Mouse (Mus musculus) hindbrain, postnatal 0 days (tissue): ENCODE results near the gene Erap1. TPM values are rescaled to one million over a fixed set of nuclear protein-coding genes. Genes with fewer than 3 reads are reported as not detected.
A peak's percentile ranks its signal among the peaks of the same experiment; 100 is the strongest.
"Not testable (repeated sequence)": the region's sequence is repeated elsewhere in the genome, so short reads cannot be mapped to it uniquely, and the experiment has no call there.

ENCODE experiments used
- ATAC-seq: fragments of 200-750 bp; cut with Nextera tagmentation; 2 replicates; pipeline ENCODE4 v1.8.0; 2017; ENCODE audit warnings: mild to moderate bottlenecking, moderate TSS enrichment, moderate library complexity
- DNase-seq: peaks from one replicate; pipeline ENCODE4 v3.0.0-alpha.2; 2015; ENCODE audit warnings: low spot score
- H3K27ac ChIP-seq: fragments of 300-500 bp; sonication (generic); 2 replicates; pipeline ENCODE4 v1.5.1; 2014; ENCODE audit warnings: mild to moderate bottlenecking
- H3K27me3 ChIP-seq: fragments of 300-500 bp; sonication (generic); 2 replicates; pipeline ENCODE4 v1.6.1; 2014; ENCODE audit warnings: low read length, mixed read lengths; ENCODE audit not compliant: insufficient read depth
- H3K36me3 ChIP-seq: fragments of 300-500 bp; sonication (generic); 2 replicates; pipeline ENCODE4 v1.6.1; 2014; ENCODE audit warnings: low read length, mixed read lengths; ENCODE audit not compliant: insufficient read depth
- H3K4me1 ChIP-seq: fragments of 300-500 bp; sonication (generic); 2 replicates; pipeline ENCODE4 v1.6.1; 2014; ENCODE audit warnings: antibody characterized with exemption, low read length, mixed read lengths; ENCODE audit not compliant: insufficient read depth
- H3K4me2 ChIP-seq: fragments of 300-500 bp; sonication (generic); 2 replicates; pipeline ENCODE4 v1.6.1; 2014; ENCODE audit warnings: low read depth, mild to moderate bottlenecking, low read length, moderate library complexity, mixed read lengths
- H3K4me3 ChIP-seq: fragments of 300-500 bp; sonication (generic); 2 replicates; pipeline ENCODE4 v1.5.1; 2014; ENCODE audit warnings: low read length
- H3K9ac ChIP-seq: fragments of 300-500 bp; sonication (generic); replicated peaks from 2 replicates; pipeline ENCODE4 v1.6.1; 2014; ENCODE audit warnings: mild to moderate bottlenecking, low read length, moderate library complexity, mixed read lengths
- H3K9me3 ChIP-seq: fragments of 300-500 bp; sonication (generic); 2 replicates; pipeline ENCODE4 v1.6.1; 2016; ENCODE audit warnings: low read length, mixed read lengths
- CTCF ChIP-seq: IDR thresholded peaks from 2 replicates; pipeline ENCODE4 v1.5.1; 2016; ENCODE audit warnings: antibody characterized with exemption, control low read depth, low read depth
- WGBS: fragments of 180-500 bp; shearing (Covaris S2); extraction: QIAGEN DNeasy Blood & Tissue Kit; methylation state at CpG from one replicate; pipeline ENCODE4 v1.1.7; 2014; 5-methylcytosine and 5-hydroxymethylcytosine counted together
- polyA plus RNA-seq: library from polyadenylated mRNA; unstranded; fragments of >200 nt; fragmentation: Nextera tagmentation; extraction: Ambion mirVana; gene quantifications from 2 replicates; pipeline ENCODE4 v1.2.1, GENCODE M21; 2015
- total RNA-seq: library from RNA; depleted of rRNA; stranded (reverse); fragments of >200 nt; gene quantifications from 2 replicates; pipeline ENCODE4 v1.2.3, GENCODE M21; 2014; rRNA removed

The Erap1 gene
- total RNA-seq: 8.4 and 28.2 TPM in 2 replicates
- 5.1 and 8.2 TPM in 2 replicates for polyA plus RNA-seq

DNA sequence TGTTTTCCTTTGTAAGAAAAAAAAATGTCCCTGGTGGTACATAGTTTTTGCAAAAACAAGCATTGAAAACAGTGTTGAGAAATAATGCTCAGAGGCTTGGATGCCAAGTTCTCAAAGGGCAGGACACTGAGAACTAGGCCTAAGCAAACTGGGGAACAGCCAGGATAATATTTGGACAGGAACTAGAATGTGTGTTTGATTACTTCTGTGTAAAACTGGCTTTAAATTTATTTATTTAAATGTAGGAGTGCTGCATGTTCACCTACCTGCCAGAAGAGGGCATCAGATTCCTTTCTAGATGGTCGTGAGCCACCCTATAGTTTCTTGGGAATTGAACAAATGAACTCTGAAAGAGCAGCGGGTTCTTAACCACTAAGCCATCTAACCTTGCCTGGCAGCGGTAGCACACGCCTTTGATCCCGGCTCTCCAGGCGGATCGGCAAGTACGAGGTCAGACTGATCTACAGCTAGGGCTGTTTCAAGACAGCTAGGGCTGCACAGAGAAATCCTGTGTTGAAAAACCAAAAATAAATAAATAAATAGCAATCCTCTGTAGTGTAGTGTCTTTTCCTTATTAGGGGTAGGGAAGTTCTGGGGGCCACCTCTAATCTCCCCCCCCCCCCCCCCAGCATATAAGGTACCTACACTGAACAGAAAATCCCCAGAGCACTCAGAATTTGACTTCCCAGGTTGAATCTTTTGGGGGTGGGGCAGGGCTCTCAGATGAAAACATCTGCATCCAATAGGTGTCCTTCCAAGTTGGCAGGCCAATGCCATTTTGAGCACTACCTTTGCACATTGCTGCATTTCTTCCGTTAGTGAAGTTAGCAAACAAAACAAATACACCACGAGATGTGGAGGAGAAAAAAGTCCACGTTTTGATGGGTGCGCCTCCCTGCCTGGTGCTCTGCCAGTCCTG, at the start of gene Erap1:
TSS of gene Erap1 (plus strand) at position 776 of the 919 bp plus-strand sequence.
- DNase-seq: peak; percentile 76
- Histone ChIP-seq H3K4me3 (peak within 1 kb of the TSS; percentile 83), H3K27ac (peak within 1 kb of the TSS; percentile 89), H3K4me1 (no peaks in the 10 kb centered on the region), H3K36me3 (no peaks in the 10 kb centered on the region), H3K4me2 (peak within 1 kb of the TSS; percentile 86), H3K9me3 (no peaks in the 10 kb centered on the region), H3K27me3 (no peaks in the 10 kb centered on the region), H3K9ac (peak within 1 kb of the TSS; percentile 79)
- 0% methylated on average over 12 of the region's 12 CpGs for WGBS
- peak; percentile 67 for ATAC-seq
- TF ChIP-seq CTCF: peak; percentile 83

DNA sequence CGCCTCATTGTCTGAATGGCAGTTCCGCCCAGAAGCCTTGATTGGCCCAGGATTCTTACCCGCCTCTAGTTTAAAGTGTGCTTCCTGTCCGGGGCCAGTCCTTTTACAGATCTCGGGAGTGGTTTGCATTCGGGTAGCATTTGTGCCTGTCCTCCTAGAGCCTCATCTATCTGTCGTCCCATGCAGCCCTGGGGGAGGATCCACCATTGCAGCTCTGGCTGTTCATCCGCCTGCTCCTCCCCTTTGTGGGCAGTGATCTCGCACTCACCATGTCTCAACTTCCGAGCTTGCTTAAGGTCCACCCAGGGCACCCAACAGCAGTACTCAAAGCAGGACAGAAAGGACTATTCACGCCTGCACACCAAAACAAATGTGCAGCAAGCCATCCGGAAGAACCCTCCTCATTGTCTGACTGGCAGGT, 48.0 kb upstream of the Erap1 start:
- DNase-seq, H3K36me3 ChIP-seq, H3K27me3 ChIP-seq, H3K9ac ChIP-seq, ATAC-seq, H3K4me3 ChIP-seq, H3K4me2 ChIP-seq, H3K27ac ChIP-seq, H3K4me1 ChIP-seq, H3K9me3 ChIP-seq: not testable (repeated sequence)
- 56% methylated on average over 12 of the region's 12 CpGs for WGBS

DNA sequence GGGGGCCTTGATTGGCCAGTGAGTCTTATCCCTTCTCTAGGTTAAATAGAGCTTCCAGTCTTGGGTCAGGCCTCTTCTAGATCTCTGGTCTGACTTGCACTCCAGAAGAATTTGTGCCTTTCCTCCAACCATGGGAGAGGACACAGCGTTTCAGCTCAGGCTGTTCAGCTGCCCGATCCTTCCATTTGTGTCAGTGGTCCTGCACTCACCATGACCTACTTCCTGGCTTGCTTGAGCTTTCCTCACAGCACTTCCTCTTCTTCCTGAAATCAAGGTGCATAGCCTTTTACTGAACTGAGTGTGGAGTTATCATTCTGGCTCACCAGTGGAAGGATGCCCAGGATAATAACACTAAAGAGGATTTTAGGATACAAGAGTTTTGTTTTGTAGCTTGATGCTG, 47.5 kb upstream of the Erap1 start:
- not testable (repeated sequence) for H3K27ac ChIP-seq, H3K9me3 ChIP-seq, H3K36me3 ChIP-seq, H3K4me3 ChIP-seq, H3K4me1 ChIP-seq, H3K27me3 ChIP-seq, H3K4me2 ChIP-seq, H3K9ac ChIP-seq, DNase-seq, ATAC-seq
- WGBS: 86% methylated on average over 2 of the region's 2 CpGs

DNA sequence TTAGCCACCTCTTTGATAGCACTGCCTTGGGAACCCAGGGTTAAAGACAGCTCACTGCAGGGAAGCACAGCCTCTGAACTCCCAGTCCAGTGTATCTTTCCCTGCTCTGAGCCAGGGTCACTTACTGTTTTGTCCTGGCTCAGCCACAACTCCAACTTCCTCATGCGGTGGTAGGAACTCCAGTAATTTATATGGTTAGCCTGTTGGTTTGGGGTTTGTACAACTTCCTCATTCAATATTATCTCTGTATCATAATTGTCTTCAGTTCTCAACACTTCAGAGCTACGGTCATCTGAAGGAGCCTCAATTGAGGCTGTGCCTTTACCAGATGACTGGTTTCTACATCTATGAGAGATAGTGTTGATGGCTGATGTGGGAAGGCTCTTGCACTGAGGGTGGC, 42.3 kb upstream of the Erap1 start:
- H3K27me3 ChIP-seq, ATAC-seq, H3K9ac ChIP-seq, H3K9me3 ChIP-seq, H3K27ac ChIP-seq, DNase-seq, H3K36me3 ChIP-seq, H3K4me1 ChIP-seq, H3K4me3 ChIP-seq, H3K4me2 ChIP-seq: not testable (repeated sequence)
- WGBS: 90% methylated on average over 2 of the region's 2 CpGs

DNA sequence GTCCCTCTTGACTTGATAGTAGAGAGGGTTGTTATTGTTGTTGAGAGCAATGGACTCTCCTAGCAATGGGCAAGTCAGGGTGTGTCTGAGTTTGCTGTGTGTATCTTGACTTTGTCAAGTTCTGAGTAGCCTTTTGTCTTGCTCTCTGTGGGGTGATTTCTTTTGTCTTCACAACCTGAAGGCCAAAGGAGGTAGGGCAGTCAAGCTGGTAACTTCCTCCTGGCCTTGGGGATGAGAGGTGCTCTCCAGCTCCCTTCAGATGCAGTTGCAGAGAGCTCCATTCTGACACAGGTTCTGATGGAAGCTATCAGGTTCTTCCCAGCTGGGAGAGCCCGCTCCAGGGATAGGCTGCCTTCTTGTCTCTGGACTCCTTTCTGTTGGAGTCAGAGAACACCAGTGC, 37.6 kb upstream of the Erap1 start:
- not testable (repeated sequence) for H3K9ac ChIP-seq, H3K27ac ChIP-seq, ATAC-seq, H3K4me1 ChIP-seq, H3K27me3 ChIP-seq, H3K36me3 ChIP-seq, H3K4me2 ChIP-seq, H3K4me3 ChIP-seq, H3K9me3 ChIP-seq, DNase-seq
- WGBS: no CpG with 5 or more reads among the region's 1 CpGs

DNA sequence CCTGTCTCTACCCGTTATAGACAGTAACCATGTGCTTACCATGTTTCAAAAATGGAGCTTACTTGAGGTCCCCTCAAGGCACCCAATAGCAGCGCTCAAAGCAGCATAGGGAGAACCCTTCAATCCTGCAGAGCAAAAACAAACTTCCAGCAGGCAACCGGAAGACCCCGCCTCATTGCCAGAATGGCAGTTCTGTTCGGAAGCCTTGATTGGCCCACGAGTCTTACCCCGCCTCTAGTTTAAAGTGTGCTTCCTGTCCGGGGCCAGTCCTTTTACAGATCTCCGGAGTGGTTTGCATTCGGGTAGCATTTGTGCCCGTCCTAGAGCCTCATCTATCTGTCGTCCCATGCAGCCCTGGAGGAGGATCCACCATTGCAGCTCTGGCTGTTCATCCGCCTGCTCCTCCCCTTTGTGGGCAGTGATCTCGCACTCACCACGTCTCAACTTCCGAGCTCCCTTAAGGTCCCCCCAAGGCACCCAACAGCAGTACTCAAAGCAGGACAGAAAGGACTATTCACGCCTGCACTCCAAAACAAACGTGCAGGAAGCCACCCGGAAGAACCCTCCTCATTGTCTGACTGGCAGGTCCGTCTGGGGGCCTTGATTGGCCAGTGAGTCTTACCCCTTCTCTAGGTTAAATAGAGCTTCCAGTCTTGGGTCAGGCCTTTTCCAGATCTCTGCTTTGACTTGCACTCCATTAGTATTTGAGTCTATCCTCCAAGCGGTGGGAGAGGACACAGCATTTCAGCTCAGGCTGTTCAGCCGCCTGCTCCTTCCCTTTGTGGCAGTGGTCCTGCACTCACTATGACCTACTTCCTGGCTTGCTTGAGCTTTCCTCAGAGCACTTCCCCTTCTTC, 22.0 kb upstream of the Erap1 start:
- H3K4me2 ChIP-seq: peak overlapping the region; percentile 55
- WGBS: 12% methylated on average over 22 of the region's 22 CpGs
- H3K27ac ChIP-seq: peak overlapping the region; percentile 88
- not testable (repeated sequence) for H3K27me3 ChIP-seq, H3K4me1 ChIP-seq, H3K36me3 ChIP-seq, H3K9me3 ChIP-seq
- peak; percentile 90 for DNase-seq
- peak overlapping the region; percentile 45; the same call in 1 of the 2 replicates for H3K9ac ChIP-seq
- ATAC-seq: peak; percentile 99
- H3K4me3 ChIP-seq: peak overlapping the region; percentile 44
